Mouse (Mus musculus) embryonic facial prominence, embryonic 14.5 days (tissue): Measurements from ENCODE around the gene Apoe. TPM values are rescaled to one million over a fixed set of nuclear protein-coding genes. Genes with fewer than 3 reads are reported as not detected.
A peak's percentile ranks its signal among the peaks of the same experiment; 100 is the strongest.

Experiments
- ATAC-seq: fragments of 200-750 bp; cut with Nextera tagmentation; 2 replicates; pipeline ENCODE4 v1.8.0; 2017; ENCODE audit warnings: low read depth, moderate number of reproducible peaks, moderate TSS enrichment
- DNase-seq: peaks from one replicate; pipeline ENCODE4 v3.0.0-alpha.2; 2015; ENCODE audit warnings: low spot score
- H3K27ac ChIP-seq: fragments of 300-500 bp; sonication (generic); replicated peaks from 2 replicates; pipeline ENCODE4 v1.5.1; 2014; ENCODE audit warnings: low read depth, mild to moderate bottlenecking, low read length, moderate library complexity
- H3K27me3 ChIP-seq: fragments of 300-500 bp; sonication (generic); replicated peaks from 2 replicates; pipeline ENCODE4 v1.6.1; 2014; ENCODE audit warnings: low read length; ENCODE audit not compliant: control insufficient read depth, insufficient read depth
- H3K36me3 ChIP-seq: fragments of 300-500 bp; sonication (generic); 2 replicates; pipeline ENCODE4 v1.6.1; 2014; ENCODE audit warnings: low read length, mixed read lengths; ENCODE audit not compliant: control insufficient read depth, insufficient read depth
- H3K4me1 ChIP-seq: fragments of 300-500 bp; sonication (generic); 2 replicates; pipeline ENCODE4 v1.6.1; 2014; ENCODE audit warnings: antibody characterized with exemption, low read length; ENCODE audit not compliant: control insufficient read depth, insufficient read depth
- H3K4me2 ChIP-seq: fragments of 300-500 bp; sonication (generic); 2 replicates; pipeline ENCODE4 v1.6.1; 2014; ENCODE audit warnings: low read depth, mild to moderate bottlenecking, low read length, moderate library complexity, mixed read lengths
- H3K4me3 ChIP-seq: fragments of 300-500 bp; sonication (generic); 2 replicates; pipeline ENCODE4 v1.5.1; 2014; ENCODE audit warnings: low read depth, mild to moderate bottlenecking, low read length
- H3K9ac ChIP-seq: fragments of 300-500 bp; sonication (generic); 2 replicates; pipeline ENCODE4 v1.6.1; 2014; ENCODE audit warnings: low read depth, mild to moderate bottlenecking, low read length, moderate library complexity, mixed read lengths
- H3K9me3 ChIP-seq: fragments of 300-500 bp; sonication (generic); 2 replicates; pipeline ENCODE4 v1.6.1; 2016; ENCODE audit warnings: low read length; ENCODE audit not compliant: control insufficient read depth
- WGBS: fragments of 180-500 bp; shearing (Covaris S2); extraction: QIAGEN DNeasy Blood & Tissue Kit; methylation state at CpG from one replicate; pipeline ENCODE4 v1.1.7; 2014; 5-methylcytosine and 5-hydroxymethylcytosine counted together
- polyA plus RNA-seq: library from polyadenylated mRNA; unstranded; fragments of >200 nt; fragmentation: Nextera tagmentation; extraction: Ambion mirVana; gene quantifications from 2 replicates; pipeline ENCODE4 v1.2.1, GENCODE M21; 2014

Apoe gene
- polyA plus RNA-seq, 1 experiment from 2014 or later: 510 TPM

DNA sequence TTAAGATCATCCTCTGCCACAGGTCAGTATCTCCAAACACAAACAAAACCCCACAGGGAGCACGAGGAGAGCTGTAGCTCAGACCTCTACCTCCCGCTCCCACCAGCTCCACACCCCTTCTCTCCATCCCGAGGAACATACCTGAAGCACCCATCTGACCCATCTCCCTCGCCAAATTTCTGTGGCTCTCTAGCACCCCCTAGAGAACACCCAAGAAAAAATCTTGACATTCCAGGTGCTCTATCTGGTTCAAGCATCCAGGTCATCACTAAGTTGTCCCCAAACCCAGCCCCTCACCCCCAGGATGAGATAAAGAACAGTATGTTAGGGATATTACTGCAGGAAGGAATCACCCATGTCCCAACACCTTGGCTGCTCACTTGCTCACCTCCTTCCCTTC is 14.2 kb upstream of the Apoe start:
- ATAC-seq: no peak
- H3K9ac ChIP-seq: no peak overlapping the region

DNA sequence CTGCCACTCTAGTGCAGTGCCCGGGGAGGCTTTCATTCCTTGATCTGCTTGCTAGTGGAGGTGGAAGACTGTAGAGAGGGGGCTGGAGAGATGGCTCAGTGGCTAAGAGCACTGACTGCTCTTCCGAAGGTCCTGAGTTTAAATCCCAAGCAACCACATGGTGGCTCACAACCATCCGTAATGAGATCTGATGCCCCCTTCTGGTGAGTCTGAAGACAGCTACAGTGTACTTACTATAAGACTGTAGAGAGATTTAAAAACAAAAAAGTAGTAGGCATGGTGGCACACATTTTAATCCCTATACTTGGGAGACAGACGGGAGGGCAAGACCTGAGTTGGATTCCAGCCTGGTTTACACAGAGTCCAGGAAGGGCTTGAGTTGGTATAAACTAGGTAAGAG is 13.4 kb upstream of the Apoe start:
- 74% methylated on average over 4 of the region's 4 CpGs for WGBS
- no peak for ATAC-seq
- H3K4me3 ChIP-seq: no peak overlapping the region

More for the DNA sequence above, 14.2 kb upstream of the Apoe start:
- H3K9me3 ChIP-seq: no peaks in the 10 kb centered on the region
- no peak for DNase-seq
- H3K36me3 ChIP-seq: peaks cover 53% of the 10 kb centered on the region
- H3K4me2 ChIP-seq: no peak overlapping the region
- WGBS: 45% methylated on average over 4 of the region's 4 CpGs
- H3K4me1 ChIP-seq: 0 out of 2 replicates have a peak, but pooled peaks cover 4% of the 10 kb centered on the region
- H3K4me3 ChIP-seq: no peak overlapping the region
- no peak overlapping the region for H3K27ac ChIP-seq
- H3K27me3 ChIP-seq: no peaks in the 10 kb centered on the region

DNA sequence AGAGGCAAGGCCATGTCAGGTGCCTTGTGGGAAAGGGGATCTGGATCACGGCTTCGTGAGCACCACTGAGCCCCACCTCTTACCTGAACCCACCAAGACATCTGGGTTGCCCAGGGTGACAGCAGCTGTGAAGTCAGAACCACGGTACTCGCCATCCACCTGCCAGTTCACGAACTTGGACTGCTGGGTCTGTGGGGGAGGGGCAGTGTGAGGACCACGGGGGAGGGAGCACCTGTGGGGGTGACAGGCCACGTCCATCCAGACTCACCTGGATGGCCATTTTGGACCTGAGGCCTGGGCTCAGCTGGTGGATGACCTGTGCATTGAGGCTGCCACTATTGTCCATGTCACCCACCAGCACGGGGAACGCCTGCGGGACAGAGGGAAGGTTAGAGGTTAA is 11.7 kb upstream of the Apoe start:
- H3K36me3 ChIP-seq: peaks cover 67% of the 10 kb centered on the region
- H3K9ac ChIP-seq: no peak overlapping the region
- H3K9me3 ChIP-seq: no peaks in the 10 kb centered on the region
- ATAC-seq (no peak), DNase-seq (no peak)
- no peaks in the 10 kb centered on the region for H3K27me3 ChIP-seq
- WGBS: 93% methylated on average over 9 of the region's 10 CpGs
- H3K27ac ChIP-seq: no peak overlapping the region
- H3K4me3 ChIP-seq: no peak overlapping the region
- no peaks in the 10 kb centered on the region for H3K4me1 ChIP-seq
- no peak overlapping the region for H3K4me2 ChIP-seq

More for the DNA sequence above, 13.4 kb upstream of the Apoe start:
- Histone ChIP-seq H3K9me3 (no peaks in the 10 kb centered on the region), H3K4me1 (0 out of 2 replicates have a peak, but pooled peaks cover 4% of the 10 kb centered on the region), H3K9ac (no peak overlapping the region), H3K36me3 (peaks cover 60% of the 10 kb centered on the region), H3K4me2 (no peak overlapping the region), H3K27me3 (no peaks in the 10 kb centered on the region), H3K27ac (no peak overlapping the region)
- no peak for DNase-seq

DNA sequence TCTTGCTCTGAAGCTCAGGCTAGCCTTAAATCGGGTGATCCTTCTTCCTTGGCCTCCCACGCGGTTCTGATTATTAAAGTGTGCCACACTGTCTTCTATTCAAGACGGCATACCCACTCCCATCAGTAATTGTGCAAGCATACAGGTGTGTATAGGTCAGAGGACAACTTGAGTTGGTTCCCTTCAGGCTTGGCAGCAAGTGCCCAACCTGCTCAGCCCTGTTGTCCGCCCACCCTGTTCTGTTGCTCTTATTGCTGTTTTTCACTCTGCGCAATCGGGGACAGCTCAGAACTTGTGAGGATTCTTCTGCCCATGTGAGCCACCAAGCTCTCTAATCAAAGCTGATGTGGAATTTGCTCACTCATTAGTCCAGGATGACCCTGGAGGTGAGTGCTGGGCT is 6.3 kb upstream of the Apoe start:
- H3K4me3 ChIP-seq: no peak overlapping the region
- no peaks in the 10 kb centered on the region for H3K27me3 ChIP-seq
- DNase-seq (no peak), ATAC-seq (no peak)
- no peaks in the 10 kb centered on the region for H3K9me3 ChIP-seq
- no peak overlapping the region for H3K9ac ChIP-seq
- no peak overlapping the region for H3K27ac ChIP-seq
- no peaks in the 10 kb centered on the region for H3K4me1 ChIP-seq
- peaks cover 63% of the 10 kb centered on the region for H3K36me3 ChIP-seq
- 93% methylated on average over 7 of the region's 7 CpGs for WGBS
- no peak overlapping the region for H3K4me2 ChIP-seq

DNA sequence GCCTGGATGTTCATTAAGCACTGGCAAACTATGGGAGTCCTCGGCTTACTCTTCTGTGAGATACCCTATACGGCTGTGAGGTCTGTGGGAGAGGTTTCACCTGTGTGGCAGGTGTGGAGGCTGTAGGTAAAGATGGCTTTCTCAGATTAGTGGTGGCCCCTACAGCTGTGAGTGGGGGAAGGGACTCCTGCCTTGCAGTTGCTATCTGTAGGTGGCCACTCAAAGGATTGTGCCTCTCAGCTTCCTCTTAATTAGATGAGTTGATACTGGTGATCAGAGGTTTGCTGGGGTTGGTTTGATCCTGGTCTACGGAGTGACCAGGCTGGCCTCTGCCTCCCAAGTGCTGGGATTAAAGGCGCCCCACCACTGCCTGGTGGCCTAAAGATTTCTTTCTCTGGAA is 5.5 kb upstream of the Apoe start:
- Histone ChIP-seq H3K36me3 (peaks cover 56% of the 10 kb centered on the region), H3K4me1 (no peaks in the 10 kb centered on the region), H3K4me2 (no peak overlapping the region), H3K9ac (no peak overlapping the region), H3K27ac (no peak overlapping the region), H3K9me3 (no peaks in the 10 kb centered on the region), H3K27me3 (no peaks in the 10 kb centered on the region), H3K4me3 (no peak overlapping the region)
- WGBS: 90% methylated on average over 4 of the region's 4 CpGs
- ATAC-seq (no peak), DNase-seq (no peak)

DNA sequence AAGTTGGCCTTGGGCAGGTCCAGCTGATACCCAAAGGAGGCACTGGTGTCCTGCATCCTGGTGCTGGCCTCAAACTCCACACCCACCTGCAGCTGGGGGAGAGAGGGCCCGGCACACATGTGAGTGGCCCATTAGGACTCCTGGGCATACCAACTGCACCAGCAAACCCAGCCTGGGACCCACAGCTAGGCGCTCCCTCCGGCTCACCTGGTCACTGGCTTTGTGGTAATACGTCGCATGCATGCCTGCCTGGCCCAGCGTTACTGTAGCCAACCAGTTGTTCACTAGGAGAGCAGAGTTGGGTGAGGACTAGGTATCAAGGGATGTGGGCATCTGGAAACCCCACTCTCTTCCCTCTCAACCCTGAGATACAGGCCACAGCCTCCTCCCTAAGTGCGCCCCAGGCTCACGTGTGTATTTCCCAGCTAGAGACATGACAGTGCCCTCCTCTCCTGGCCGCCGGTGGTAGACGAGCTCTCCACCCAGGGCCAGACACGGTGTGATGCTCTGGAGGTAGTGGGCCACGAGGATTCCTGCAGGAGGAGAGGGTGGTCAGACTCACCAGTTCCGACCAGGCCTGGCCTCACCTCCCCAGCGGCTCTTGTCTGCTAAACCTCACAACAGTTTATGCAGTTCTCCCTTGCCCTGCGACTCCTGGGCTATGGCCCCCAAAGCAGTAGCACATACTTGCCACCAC is 4.0 kb upstream of the Apoe start:
- H3K36me3 ChIP-seq: peaks cover 44% of the 10 kb centered on the region
- H3K9ac ChIP-seq: no peak overlapping the region
- H3K4me1 ChIP-seq: 0 out of 2 replicates have a peak, but pooled peaks cover 9% of the 10 kb centered on the region
- 95% methylated on average over 13 of the region's 16 CpGs for WGBS
- no peak overlapping the region for H3K27ac ChIP-seq
- DNase-seq (no peak), ATAC-seq (no peak)
- no peak overlapping the region for H3K4me2 ChIP-seq
- no peaks in the 10 kb centered on the region for H3K9me3 ChIP-seq
- H3K27me3 ChIP-seq: no peaks in the 10 kb centered on the region
- no peak overlapping the region for H3K4me3 ChIP-seq

DNA sequence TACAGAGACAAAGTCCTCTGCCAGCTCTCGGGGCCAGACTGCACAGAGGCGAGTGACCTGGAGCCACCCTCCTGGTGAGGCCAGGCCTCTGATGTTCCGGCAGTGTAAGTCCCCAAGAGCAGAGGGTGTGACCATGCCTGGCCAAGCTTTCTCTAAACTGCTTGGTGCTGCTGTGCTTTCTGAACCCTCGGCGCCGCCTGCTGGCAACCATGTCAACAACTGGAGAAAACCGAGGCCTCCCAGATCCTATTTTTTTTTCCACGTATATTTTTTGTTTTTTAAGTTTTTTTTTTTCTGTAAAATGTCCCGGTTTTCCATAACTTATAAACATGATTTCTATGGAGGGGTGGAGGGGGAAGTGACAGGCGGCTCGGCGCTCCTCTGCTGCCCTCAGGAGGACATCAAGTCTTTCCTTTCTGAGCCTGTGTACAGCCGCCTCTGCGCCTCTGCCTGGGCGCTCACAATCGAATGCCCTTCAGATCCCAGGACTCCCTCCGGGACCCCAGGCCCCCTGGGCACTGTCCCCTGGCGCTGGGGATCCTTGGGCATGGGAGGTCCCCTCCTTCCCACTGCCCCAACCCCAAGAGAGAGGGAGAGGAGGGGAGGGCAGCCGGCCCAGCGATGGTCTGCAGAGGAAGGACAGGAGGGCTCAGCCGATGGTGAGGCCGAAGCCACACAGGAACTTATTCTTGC is 2.2 kb upstream of the Apoe start:
- peaks cover 31% of the 10 kb centered on the region; the same call in 1 of the 2 replicates for H3K36me3 ChIP-seq

DNA sequence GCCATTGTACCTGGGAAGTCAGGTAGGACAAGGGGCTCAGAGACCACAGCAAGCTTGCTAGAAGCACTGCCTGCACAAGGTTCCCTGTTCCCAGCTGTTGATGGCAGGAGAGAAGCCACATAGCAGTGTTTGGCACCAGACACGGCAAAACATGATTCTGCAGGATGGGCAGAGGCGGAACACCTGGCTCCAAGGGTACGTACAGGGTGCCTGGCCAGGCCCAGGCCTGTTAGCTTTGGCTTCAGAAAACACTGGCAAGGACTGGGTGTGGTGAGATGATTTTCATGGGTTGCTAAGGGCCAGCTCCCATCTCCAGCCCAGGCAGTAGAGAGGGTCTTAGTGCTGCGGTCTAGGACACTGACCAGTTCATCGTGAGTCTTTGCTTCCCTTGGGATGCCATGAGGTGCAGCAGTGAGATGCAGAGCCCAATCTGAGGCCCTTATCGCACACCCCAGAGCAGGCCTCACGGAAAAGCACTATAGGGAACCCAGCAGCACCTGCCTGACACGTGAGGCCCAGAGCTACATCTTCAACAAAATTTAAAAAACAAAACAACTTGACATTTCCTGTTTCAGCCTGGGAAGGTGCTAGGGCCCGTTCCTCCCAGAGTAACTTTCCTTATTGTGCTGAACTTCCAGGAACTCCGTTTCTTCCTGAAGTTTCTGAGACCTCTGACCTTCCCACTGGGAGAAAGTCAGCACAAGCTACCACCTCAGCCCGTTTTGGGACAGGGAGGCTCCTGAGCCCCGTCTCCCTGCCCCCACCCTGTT is 1.5 kb upstream of the Apoe start:
- H3K27me3 ChIP-seq: no peaks in the 10 kb centered on the region
- ATAC-seq (no peak), DNase-seq (no peak)
- H3K9ac ChIP-seq: no peak overlapping the region
- no peak overlapping the region for H3K4me3 ChIP-seq
- H3K9me3 ChIP-seq: no peaks in the 10 kb centered on the region
- peaks cover 30% of the 10 kb centered on the region; the same call in 1 of the 2 replicates for H3K36me3 ChIP-seq
- WGBS: 58% methylated on average over 12 of the region's 12 CpGs
- no peak overlapping the region for H3K27ac ChIP-seq
- 0 out of 2 replicates have a peak, but pooled peaks cover 9% of the 10 kb centered on the region for H3K4me1 ChIP-seq
- no peak overlapping the region for H3K4me2 ChIP-seq

More for the DNA sequence above, 2.2 kb upstream of the Apoe start:
- no peak overlapping the region for H3K4me3 ChIP-seq
- H3K4me1 ChIP-seq: 0 out of 2 replicates have a peak, but pooled peaks cover 9% of the 10 kb centered on the region
- 0 out of 2 replicates have a peak overlapping the region, but pooled peaks have one; percentile 24 for H3K27ac ChIP-seq
- peak; percentile 84 for DNase-seq
- H3K9me3 ChIP-seq: no peaks in the 10 kb centered on the region
- 0 out of 2 replicates have a peak, but pooled peaks have one; percentile 10 for ATAC-seq
- H3K27me3 ChIP-seq: no peaks in the 10 kb centered on the region
- H3K4me2 ChIP-seq: no peak overlapping the region
- no peak overlapping the region for H3K9ac ChIP-seq
- 30% methylated on average over 21 of the region's 22 CpGs for WGBS
